Mouse (Mus musculus) telencephalon, adult 2 months (tissue): ENCODE measurements around the gene Mrgprd.

Experiments used
- DNase-seq: peaks from one replicate; pipeline ENCODE4 v3.0.0-alpha.2; 2011; ENCODE audit warnings: low read depth, low spot score

Mrgprd gene

GRCm38 (mm10) chr7:145314785-145315411, at the start of gene Mrgprd:
TSS of gene Mrgprd (plus strand) at chr7:145314835.
- no peak for DNase-seq

DNA sequence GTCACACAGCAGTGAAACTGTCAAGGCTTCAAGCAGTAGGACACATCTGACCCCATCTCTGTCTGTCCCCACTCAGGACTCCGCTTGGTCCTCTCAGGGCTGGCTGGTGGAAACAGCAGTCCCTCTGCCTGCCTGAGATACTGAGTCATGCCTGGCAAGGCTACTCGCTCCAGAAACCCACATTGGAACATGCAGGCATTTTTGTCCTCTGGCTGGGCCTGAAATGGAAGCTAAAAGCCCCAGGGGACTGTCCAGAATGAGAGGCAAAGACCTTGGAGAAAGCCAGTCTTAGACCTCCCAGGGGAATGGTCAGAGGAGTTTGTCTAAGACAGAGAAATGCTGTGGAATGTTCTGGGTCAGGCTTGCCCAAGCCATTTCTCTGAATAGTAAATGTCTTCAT, 48.6 kb upstream of the Mrgprd start:
- DNase-seq: no peak

GRCm38 (mm10) chr7:145268890-145269289, 45.7 kb upstream of the Mrgprd start:
- no peak for DNase-seq

- no peak for DNase-seq
Measured at GRCm38 (mm10) chr7:145270955-145271354, 43.7 kb upstream of the Mrgprd start.

DNA sequence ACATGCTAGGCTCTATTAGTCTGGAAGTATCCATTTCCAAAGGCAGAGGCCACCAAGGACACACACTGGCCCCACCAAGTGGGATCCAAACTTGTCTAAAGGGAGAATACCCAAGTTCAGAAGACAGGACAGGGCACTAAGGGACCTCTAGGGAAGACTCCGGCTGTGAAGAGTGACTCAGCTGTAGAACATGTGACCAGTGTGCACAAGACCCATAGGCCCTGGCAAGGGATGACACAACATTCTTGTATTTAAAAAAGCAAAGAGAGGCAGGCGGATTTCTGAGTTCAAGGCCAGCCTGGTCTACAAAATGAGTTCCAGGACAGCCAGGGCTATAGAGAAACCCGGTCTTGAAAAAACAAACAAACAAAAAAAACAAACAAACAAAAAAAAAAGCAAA, 39.1 kb upstream of the Mrgprd start:
- DNase-seq: no peak

- DNase-seq: no peak
Measured at GRCm38 (mm10) chr7:145281396-145281795, 33.2 kb upstream of the Mrgprd start.

DNA sequence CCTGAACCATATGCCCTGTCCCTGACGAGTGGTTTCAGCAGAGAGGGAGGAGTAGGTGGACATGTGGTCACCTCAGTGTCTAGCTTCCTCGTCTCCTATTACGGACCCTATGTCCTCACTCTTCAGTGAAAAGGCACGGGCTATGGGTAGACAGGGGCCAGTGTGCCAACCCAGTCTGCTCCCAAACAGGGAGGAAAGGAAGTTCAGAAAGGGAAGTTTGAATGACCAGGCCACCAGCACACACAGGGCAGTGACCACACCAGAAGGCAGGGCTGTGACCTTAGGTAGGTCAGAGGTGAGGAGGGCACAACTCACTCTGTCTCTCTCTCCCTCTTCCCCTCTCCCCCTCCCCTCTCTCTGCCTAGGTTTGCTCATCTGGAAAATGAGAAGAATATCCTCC, 31.6 kb upstream of the Mrgprd start:
- no peak for DNase-seq

GRCm38 (mm10) chr7:145283487-145284187, 31.0 kb upstream of the Mrgprd start, which contains the start of gene Tpcn2:
TSS of gene Tpcn2 (minus strand) at chr7:145284011.
- DNase-seq: peak; percentile 80

- DNase-seq: no peak
Measured at GRCm38 (mm10) chr7:145284293-145284692, 30.3 kb upstream of the Mrgprd start.

- no peak for DNase-seq
Measured at GRCm38 (mm10) chr7:145285476-145285875, 29.2 kb upstream of the Mrgprd start.

GRCm38 (mm10) chr7:145287410-145287809, 27.2 kb upstream of the Mrgprd start:
- no peak for DNase-seq

DNA sequence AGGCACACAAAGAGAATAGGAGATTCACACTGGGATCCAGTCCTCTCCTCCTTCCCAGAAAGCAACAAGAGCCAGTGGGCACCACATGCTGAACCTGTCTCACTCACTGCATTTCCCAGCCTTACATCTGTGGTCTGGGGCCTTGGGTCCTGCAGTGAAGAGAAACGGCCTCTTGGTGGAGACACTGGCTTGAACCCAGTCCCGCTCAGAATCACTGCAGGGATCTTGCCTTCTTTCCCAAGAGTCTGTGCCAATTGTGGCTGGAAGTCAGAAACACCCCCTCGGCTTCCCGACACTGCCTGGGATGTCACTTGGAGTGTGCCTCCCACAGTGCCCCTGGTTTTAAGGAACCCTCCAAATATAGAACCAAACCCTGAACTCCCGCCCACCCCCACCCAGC, 25.3 kb upstream of the Mrgprd start:
- peak; percentile 16 for DNase-seq

- no peak for DNase-seq
Measured at GRCm38 (mm10) chr7:145291847-145292246, 22.8 kb upstream of the Mrgprd start.

- no peak for DNase-seq
Measured at GRCm38 (mm10) chr7:145292726-145293125, 21.9 kb upstream of the Mrgprd start.

- no peak for DNase-seq
Measured at GRCm38 (mm10) chr7:145293859-145294258, 20.8 kb upstream of the Mrgprd start.

DNA sequence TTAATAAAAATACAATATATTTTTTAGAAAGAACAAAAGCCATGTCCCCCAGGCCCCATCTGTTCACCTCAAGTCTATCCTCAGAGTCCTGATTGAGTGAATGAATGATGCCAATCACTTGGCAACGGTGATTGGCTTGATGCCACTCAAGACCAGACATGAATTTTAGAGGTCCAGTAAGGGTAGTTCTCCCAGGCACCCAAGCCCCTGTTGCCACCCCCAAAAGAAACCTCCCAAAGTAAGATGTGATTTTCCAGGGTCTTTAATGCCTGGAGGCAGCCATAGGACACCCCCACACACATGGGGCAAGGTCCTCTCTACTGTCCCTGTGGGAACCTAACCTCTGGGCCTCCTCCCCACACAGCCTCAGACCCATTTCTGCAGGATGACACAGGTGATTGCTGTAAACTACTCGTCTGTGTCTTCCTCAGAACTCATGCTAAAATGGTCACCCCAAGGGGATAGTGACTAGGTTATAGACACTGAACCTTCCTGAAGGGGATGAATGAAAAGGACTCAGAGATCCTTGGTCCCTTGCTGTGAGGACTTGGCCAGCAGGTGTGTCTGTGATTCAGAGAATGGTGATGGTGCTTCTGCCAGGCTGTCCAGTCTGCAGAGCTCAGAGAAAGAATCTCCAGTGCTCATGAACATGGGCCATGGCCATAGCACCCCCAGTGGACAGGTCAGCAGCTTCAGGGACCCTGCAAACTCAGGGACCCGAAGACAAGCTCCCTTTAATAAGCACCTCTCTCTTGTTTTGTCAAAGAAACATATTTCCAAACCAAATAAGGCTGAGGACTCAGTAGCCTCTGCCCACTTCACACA, 15.8 kb upstream of the Mrgprd start:
- DNase-seq: no peak

GRCm38 (mm10) chr7:145299562-145300320, 14.9 kb upstream of the Mrgprd start:
- no peak for DNase-seq

- no peak for DNase-seq
Measured at GRCm38 (mm10) chr7:145300321-145301007, 14.2 kb upstream of the Mrgprd start, which contains the start of gene Mrgprf. TSS of gene Mrgprf (plus strand) at chr7:145300828.

- no peak for DNase-seq
Measured at GRCm38 (mm10) chr7:145301008-145301340, 13.7 kb upstream of the Mrgprd start.

DNA sequence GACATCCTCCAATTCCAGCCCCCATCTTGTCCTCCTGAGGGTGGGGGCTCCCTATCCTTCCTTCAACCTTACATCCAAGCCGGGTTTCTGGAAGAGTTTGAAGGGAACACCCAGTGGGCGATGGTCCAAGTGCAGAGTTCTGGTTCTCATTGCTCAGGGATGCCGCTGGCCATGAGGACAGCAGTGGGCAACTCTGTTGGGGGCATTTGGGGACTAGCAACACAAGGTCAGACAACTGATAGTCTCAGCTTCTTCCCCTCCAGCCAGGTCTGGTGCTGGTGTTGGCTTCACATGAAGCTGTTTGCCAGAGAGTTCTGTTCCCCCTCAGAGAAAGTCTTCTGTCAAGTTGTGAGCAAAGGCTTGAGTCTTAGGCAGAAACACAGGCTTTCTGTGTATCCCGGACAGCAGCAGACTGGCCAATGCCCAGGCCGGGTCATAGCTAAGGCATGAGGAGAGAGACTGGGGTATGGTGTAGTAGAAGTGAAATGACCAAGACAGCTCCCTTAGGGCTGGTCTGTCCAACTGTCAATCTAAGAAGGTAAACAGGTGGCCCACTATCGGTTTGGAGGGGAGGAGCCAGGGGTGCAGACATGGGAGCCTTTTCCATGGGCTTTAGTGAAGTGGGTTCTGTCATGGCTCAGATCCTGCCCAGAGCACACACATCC, 13.2 kb upstream of the Mrgprd start:
- DNase-seq: no peak
